In the genomic region with DNA sequence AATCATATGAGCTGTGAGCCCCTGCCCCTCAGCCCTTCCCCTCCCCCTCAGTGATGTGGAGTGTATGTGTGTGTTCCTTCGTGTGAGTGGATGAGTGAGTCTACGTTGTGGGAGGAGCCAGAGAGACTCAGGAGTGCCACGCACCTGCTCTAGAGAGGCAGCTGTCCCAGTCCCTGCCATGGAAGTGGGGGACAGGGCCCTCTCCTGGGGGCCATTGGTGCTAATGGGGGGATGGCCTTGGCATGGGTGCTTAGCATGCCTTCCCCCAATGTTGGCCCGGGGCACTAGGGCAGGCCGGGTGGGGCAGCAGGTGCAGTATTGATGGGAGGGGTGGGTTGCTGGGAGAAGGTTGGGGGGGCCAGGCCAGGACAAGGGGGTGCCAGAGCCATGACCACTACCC, we compare ENCODE assay signal across 8 mouse cellular contexts. TPM values are rescaled to one million over a fixed set of nuclear protein-coding genes. Genes with fewer than 3 reads are reported as not detected.
A peak's percentile ranks its signal among the peaks of the same experiment; 100 is the strongest.
DNase-seq lines count a peak whose midpoint lies in the region; ATAC-seq lines count a peak whose summit lies in the region.

No protein-coding gene starts in this region.

- peak; percentile 21 for DNase-seq in gastrocnemius, adult 18-20 months (ENCODE audit: low spot score)
- no peak for DNase-seq in gastrocnemius, postnatal 4 days (ENCODE audit: low spot score in 2 of 2)
- DNase-seq in thymus, postnatal 0 days (ENCODE audit: low spot score) = peak; percentile 23
- DNase-seq in thymus, postnatal 25 days = no peak
- no peak for DNase-seq in MN1 (ENCODE audit: low spot score)

- H3K4me1 ChIP-seq in liver, embryonic 12.5 days = peaks cover 94% of the 10 kb centered on the region
- H3K4me1 ChIP-seq in stomach, embryonic 16.5 days (ENCODE audit: control insufficient read depth, insufficient read depth, low read length) = peaks cover 50% of the 10 kb centered on the region

- no peaks in the 10 kb centered on the region for H3K27me3 ChIP-seq in liver, embryonic 12.5 days (replicated peaks)
- H3K27me3 ChIP-seq in stomach, embryonic 16.5 days (ENCODE audit: control insufficient read depth, insufficient read depth, low read length) = no peaks in the 10 kb centered on the region

- WGBS in liver, embryonic 12.5 days (ENCODE audit: insufficient replicate concordance) = 56% methylated on average over 5 of the region's 5 CpGs
- 55% methylated on average over 5 of the region's 5 CpGs for WGBS in stomach, embryonic 16.5 days

- peak overlapping the region; percentile 94 for H3K27ac ChIP-seq in liver, embryonic 12.5 days
- H3K27ac ChIP-seq in stomach, embryonic 16.5 days (ENCODE audit: low read length) = no peak overlapping the region; the same call in 1 of the 2 replicates

- H3K36me3 ChIP-seq in liver, embryonic 12.5 days = peaks cover 65% of the 10 kb centered on the region
- H3K36me3 ChIP-seq in stomach, embryonic 16.5 days (ENCODE audit: control insufficient read depth, insufficient read depth, low read length) = peaks cover 25% of the 10 kb centered on the region; the same call in 1 of the 2 replicates

- peak overlapping the region; percentile 78 for H3K9ac ChIP-seq in liver, embryonic 12.5 days
- peak overlapping the region; percentile 16; the same call in 1 of the 2 replicates for H3K9ac ChIP-seq in stomach, embryonic 16.5 days (ENCODE audit: low read length)

- H3K4me3 ChIP-seq in liver, embryonic 12.5 days = peak overlapping the region; percentile 60
- H3K4me3 ChIP-seq in stomach, embryonic 16.5 days (replicated peaks; ENCODE audit: low read length) = no peak overlapping the region

- peak; percentile 3; the same call in 1 of the 2 replicates for ATAC-seq in liver, embryonic 12.5 days
- no peak for ATAC-seq in stomach, embryonic 16.5 days (ENCODE audit: insufficient read depth, low FRiP score)
- no peak for ATAC-seq in CD4-positive, CD25-positive, alpha-beta regulatory T cell, adult 4 months

- H3K4me2 ChIP-seq in liver, embryonic 12.5 days = peak overlapping the region; percentile 78
- H3K4me2 ChIP-seq in stomach, embryonic 16.5 days (ENCODE audit: low read depth, low read length) = no peak overlapping the region

- H3K9me3 ChIP-seq in liver, embryonic 12.5 days (replicated peaks) = no peaks in the 10 kb centered on the region
- H3K9me3 ChIP-seq in stomach, embryonic 16.5 days (replicated peaks; ENCODE audit: control insufficient read depth, low read length) = no peaks in the 10 kb centered on the region

RNA-seq across cellular contexts. Expression of a gene that starts 8.3 kb away (rescaled TPM):
- 100 to 1,000 TPM in 1 of 2 experiments, 10 to 100 TPM in 1; 74.0 to 126 TPM for total RNA-seq in gastrocnemius, adult 18-20 months (2021)
- 10 to 100 TPM; 26.7 to 34.2 TPM for total RNA-seq in gastrocnemius, postnatal 4 days (2021)
- polyA plus RNA-seq in thymus, postnatal 0 days (2015; fragmentation: Nextera tagmentation; extraction: Ambion mirVana) = 2.6 and 3.0 TPM in 2 replicates
- 1.3 and 1.4 TPM in 2 replicates for polyA plus RNA-seq in liver, embryonic 12.5 days (2016; fragmentation: Nextera tagmentation; extraction: Ambion mirVana)
- 2.6 and 4.1 TPM in 2 replicates for polyA plus RNA-seq in stomach, embryonic 16.5 days (2015; fragmentation: Nextera tagmentation; extraction: Ambion mirVana)
- polyA plus RNA-seq in CD4-positive, CD25-positive, alpha-beta regulatory T cell, adult 4 months (2017; shearing (Covaris generic)) = 10 to 100 TPM in 1 of 2 experiments, 1 to 10 TPM in 1; 4.9 to 12.3 TPM

RNA-seq across cellular contexts. Expression of a gene that starts 26.4 kb away (rescaled TPM):
- 10 to 100 TPM; 78.3 to 85.2 TPM for total RNA-seq in gastrocnemius, adult 18-20 months (2021)
- total RNA-seq in gastrocnemius, postnatal 4 days (2021) = 100 to 1,000 TPM; 225 TPM
- polyA plus RNA-seq in thymus, postnatal 0 days (2015; fragmentation: Nextera tagmentation; extraction: Ambion mirVana) = 7.3 and 9.1 TPM in 2 replicates
- 13.0 and 13.3 TPM in 2 replicates for polyA plus RNA-seq in liver, embryonic 12.5 days (2016; fragmentation: Nextera tagmentation; extraction: Ambion mirVana)
- 32.9 and 37.8 TPM in 2 replicates for polyA plus RNA-seq in stomach, embryonic 16.5 days (2015; fragmentation: Nextera tagmentation; extraction: Ambion mirVana)
- 1 to 10 TPM; 4.8 to 5.7 TPM for polyA plus RNA-seq in CD4-positive, CD25-positive, alpha-beta regulatory T cell, adult 4 months (2017; shearing (Covaris generic))

RNA-seq across cellular contexts. Expression of a gene that starts 28.5 kb away (rescaled TPM):
- 10 to 100 TPM; 50.5 to 56.4 TPM for total RNA-seq in gastrocnemius, adult 18-20 months (2021)
- total RNA-seq in gastrocnemius, postnatal 4 days (2021) = 10 to 100 TPM; 79.3 to 83.9 TPM
- 14.4 and 20.4 TPM in 2 replicates for polyA plus RNA-seq in thymus, postnatal 0 days (2015; fragmentation: Nextera tagmentation; extraction: Ambion mirVana)
- polyA plus RNA-seq in liver, embryonic 12.5 days (2016; fragmentation: Nextera tagmentation; extraction: Ambion mirVana) = 11.5 and 11.7 TPM in 2 replicates
- 18.0 and 18.4 TPM in 2 replicates for polyA plus RNA-seq in stomach, embryonic 16.5 days (2015; fragmentation: Nextera tagmentation; extraction: Ambion mirVana)
- 10 to 100 TPM; 22.3 to 24.8 TPM for polyA plus RNA-seq in CD4-positive, CD25-positive, alpha-beta regulatory T cell, adult 4 months (2017; shearing (Covaris generic))

RNA-seq across cellular contexts. Expression of a gene that starts 37.6 kb away (rescaled TPM):
- total RNA-seq in gastrocnemius, adult 18-20 months (2021) = 10 to 100 TPM; 48.1 to 53.3 TPM
- 10 to 100 TPM; 47.8 to 58.0 TPM for total RNA-seq in gastrocnemius, postnatal 4 days (2021)
- polyA plus RNA-seq in thymus, postnatal 0 days (2015; fragmentation: Nextera tagmentation; extraction: Ambion mirVana) = 48.3 and 48.5 TPM in 2 replicates
- polyA plus RNA-seq in liver, embryonic 12.5 days (2016; fragmentation: Nextera tagmentation; extraction: Ambion mirVana) = 42.0 and 43.7 TPM in 2 replicates
- 42.2 and 44.2 TPM in 2 replicates for polyA plus RNA-seq in stomach, embryonic 16.5 days (2015; fragmentation: Nextera tagmentation; extraction: Ambion mirVana)
- 10 to 100 TPM; 27.0 to 37.5 TPM for polyA plus RNA-seq in CD4-positive, CD25-positive, alpha-beta regulatory T cell, adult 4 months (2017; shearing (Covaris generic))

RNA-seq across cellular contexts. Expression of a gene that starts 37.9 kb away (rescaled TPM):
- 10 to 100 TPM; 14.0 to 15.6 TPM for total RNA-seq in gastrocnemius, adult 18-20 months (2021)
- 10 to 100 TPM; 28.3 to 31.6 TPM for total RNA-seq in gastrocnemius, postnatal 4 days (2021)
- 21.8 and 23.8 TPM in 2 replicates for polyA plus RNA-seq in thymus, postnatal 0 days (2015; fragmentation: Nextera tagmentation; extraction: Ambion mirVana)
- 26.4 and 29.7 TPM in 2 replicates for polyA plus RNA-seq in liver, embryonic 12.5 days (2016; fragmentation: Nextera tagmentation; extraction: Ambion mirVana)
- polyA plus RNA-seq in stomach, embryonic 16.5 days (2015; fragmentation: Nextera tagmentation; extraction: Ambion mirVana) = 25.1 and 26.3 TPM in 2 replicates
- 10 to 100 TPM; 13.6 to 14.5 TPM for polyA plus RNA-seq in CD4-positive, CD25-positive, alpha-beta regulatory T cell, adult 4 months (2017; shearing (Covaris generic))

Comparison
In these comparisons a context has a peak if more than half of its experiments do, and no peak if none do; other contexts are left out.
1. DNase-seq: peak in gastrocnemius, adult 18-20 months (single experiment) and thymus, postnatal 0 days (single experiment); none in gastrocnemius, postnatal 4 days (0 of 2), thymus, postnatal 25 days (single experiment) and MN1 (single experiment).